Mouse (Mus musculus) frontal cortex, postnatal 25 days (tissue): Measurements from ENCODE around the gene Sectm1b.
"Not testable (repeated sequence)": the region's sequence is repeated elsewhere in the genome, so short reads cannot be mapped to it uniquely, and the experiment has no call there.

Source experiments
- DNase-seq, 2 experiments: peaks; one replicate each; pipeline ENCODE4 v3.0.0; 2022; ENCODE audit warnings: low spot score in 2 of 2

Sectm1b gene

DNA sequence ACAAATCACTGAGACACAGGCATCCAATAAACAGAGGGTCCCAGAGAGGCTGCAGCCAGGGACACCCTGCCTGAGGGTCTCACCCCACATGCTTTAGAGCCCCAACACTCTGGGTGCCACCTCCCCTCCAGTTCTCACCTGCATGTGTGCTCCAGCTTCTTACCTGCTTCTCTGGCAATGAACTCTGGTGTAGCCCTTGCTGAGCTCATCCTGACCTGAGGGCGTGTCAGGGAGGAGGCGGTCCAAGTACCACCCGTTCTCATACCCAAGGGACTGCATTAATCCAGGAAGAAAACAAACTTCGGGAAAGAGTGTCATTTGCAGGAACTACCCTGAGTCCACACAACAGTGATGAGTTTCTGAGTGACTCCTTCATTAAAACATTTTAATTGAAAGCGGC lies at the start of gene Sectm1b:
Gene Sectm1b, minus strand, starts transcription at position 191 of the 400 bp plus-strand sequence.
- DNase-seq: no peak

DNA sequence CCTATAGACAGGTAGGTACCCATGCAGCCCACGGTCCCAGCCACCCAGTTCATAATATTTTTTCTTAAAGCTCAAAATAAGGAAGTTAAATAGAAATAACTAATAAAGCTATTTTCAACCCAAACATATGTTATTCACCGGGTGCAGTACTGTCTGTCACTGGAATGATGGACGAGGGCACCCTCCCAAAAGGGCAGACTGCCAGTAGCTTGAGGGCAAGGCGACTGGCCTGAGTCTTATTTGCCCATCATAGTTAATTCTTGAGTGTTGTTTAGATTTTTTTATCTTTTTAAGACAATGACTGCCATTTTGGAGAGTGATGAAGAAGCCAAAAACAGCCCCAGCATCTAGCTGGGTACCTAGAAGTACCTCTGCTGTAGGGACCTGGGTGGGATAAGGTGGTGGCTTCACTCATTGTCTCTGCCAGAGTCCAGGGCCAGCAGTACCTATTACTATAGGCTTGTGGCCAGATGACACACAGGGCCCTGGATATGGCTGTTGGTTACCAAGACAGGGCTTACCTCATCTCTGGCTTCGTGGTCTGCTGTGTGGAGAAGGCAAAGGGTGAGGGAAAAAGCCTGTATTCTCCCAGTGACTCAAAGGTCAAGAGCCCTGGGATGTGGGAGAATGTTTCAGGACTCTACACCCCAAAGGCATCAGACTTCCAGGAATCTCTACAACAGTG lies 48.9 kb upstream of the Sectm1b start:
- no peak for DNase-seq

GRCm38 (mm10) chr11:121111601-121112000 lies 48.2 kb upstream of the Sectm1b start:
- DNase-seq: no peak

DNA sequence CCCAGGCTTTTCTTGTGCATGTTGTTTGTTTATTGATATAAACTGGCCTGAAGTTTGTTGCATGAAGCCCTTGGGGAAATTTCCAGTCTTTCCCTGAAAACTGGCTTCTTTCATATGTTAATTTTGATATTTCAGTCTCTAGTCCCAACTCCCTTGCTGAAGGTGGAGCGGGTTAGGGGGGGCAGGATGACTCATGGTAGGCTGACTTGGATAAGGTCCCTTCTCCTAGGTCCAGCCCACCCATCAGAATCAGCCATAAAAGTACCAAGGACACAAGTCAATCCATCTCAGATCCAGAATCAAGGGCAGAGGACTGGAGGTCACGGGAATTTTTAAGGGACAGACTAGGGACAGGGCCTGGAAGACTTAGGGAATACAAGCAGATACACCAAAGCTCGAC lies 47.7 kb upstream of the Sectm1b start:
- DNase-seq: no peak

DNA sequence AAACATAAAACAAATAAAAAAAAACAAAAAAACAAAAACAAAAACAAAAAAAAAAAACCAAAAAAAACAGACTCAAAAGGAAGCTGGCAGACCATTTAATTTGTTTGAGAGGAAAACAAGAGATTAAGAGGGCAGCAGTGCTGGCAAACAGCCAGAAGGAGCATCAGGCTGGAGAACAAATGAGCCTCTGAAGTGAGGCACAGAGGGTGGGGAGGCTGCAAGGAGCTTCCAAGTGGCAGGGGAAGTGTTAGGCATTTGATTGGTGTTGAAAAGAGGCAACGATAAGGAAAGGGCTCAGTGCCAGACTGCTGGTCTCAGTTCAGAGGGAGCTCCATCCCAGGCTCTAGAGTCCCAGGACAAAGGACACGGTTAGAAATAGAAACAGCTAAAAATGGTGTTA lies 46.6 kb upstream of the Sectm1b start:
- no peak for DNase-seq

DNA sequence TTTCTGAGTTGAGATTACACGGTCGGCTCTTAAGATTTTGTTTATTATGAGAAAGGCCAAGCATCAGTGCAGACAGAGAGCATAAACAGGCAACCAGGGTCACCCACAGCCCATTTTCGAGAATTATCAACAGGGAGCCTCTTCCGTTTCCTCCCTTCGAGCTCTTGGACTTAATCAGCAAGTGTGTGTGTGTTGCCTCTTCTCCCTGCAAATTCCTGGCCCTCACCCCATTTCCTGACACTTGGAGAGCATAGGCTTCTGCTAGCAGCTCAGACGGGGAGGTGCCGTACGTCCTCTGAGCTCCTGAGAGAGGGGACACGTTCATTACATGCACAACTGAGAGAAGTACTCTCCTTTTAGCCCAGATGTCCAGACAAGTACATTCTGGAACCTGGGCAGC lies 44.7 kb upstream of the Sectm1b start:
- DNase-seq: no peak

DNA sequence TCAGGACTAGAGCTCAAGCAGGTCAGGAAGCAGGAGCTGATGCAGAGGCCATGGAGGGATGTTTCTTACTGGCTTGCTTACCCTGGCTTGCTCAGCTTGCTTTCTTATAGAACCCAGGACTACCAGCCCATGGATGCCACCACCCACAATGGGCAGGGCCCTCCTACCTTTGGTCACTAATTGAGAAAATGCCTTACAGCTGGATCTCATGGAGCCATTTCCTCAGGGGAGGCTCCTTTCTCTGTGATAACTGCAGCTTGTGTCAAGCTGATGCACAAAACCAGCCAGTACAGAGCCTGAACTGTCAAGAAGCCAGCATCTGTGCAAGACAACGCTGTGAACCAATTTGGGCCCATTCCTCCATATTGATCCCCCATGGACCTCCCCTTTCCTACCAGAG lies 43.9 kb upstream of the Sectm1b start:
- DNase-seq: not testable (repeated sequence)

GRCm38 (mm10) chr11:121101124-121101805 lies 37.9 kb upstream of the Sectm1b start:
- no peak for DNase-seq

DNA sequence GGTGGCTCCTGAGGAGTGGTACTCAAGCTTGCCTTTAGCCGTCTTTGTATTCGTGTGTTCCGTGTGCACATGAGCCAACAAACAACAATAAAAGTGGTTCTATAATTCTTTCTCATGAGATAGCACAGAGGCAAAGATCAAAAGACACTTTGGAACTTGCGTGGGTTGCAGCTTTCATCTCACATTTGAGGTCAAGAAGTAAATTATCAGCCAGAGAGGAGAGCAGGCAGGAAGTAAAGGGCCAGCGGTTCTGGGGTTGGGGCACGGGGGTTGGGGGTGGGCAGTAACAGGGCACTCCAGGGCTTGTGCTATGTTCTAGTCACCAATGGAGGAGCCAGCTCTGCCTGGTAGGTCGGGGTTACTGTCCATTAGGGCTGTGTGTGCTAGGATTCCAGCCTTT lies 37.3 kb upstream of the Sectm1b start:
- no peak for DNase-seq

- DNase-seq: no peak
Measured at GRCm38 (mm10) chr11:121099762-121100161, 36.4 kb upstream of the Sectm1b start.

DNA sequence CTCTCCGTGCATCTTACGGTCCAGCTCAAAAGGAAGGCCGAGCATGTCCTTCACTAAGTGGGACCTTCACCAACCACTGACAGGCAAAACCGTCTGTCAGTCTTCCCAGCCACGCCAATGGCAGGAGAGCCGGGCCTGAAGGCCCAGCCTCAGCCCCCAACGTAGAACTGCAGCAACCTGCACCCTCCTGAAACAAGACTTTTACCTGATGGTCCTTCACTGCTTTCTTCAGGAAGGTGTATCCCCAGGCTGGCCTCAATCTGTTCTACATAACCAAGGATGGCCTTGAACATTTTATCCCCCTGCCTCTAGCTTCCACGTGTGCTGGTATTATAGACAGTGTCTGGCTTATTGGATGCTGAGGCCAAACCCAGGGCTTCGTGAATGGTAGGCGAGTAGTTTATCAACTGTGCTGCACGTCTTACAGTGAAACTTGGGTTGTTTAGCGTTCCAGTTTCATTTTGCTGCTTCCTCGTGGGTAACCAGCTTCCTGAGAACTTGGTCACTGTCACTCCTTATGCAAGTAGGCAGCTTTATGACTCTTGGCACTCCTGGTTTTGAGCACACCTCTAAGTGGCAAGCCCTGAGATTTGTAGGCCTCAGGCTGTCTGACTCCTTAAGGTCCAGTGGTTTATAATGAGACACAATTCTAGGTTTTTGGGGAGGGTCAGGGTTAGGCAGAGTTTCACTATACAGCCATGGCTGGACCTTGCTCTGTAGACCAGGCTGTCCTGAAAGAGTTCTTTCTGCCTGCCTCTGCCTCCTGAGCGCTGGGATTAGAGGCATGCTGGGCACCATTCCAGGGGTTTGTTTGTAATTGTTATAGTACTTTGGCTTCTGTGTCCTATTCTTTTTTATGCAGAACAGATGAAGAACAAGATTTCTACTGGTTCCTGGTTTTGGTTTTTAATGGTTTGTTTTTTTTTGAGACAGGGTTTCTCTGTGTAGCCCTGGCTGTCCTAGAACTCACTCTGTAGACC lies 29.5 kb upstream of the Sectm1b start:
- DNase-seq: no peak

GRCm38 (mm10) chr11:121090943-121091342 lies 27.6 kb upstream of the Sectm1b start:
- DNase-seq: no peak

DNA sequence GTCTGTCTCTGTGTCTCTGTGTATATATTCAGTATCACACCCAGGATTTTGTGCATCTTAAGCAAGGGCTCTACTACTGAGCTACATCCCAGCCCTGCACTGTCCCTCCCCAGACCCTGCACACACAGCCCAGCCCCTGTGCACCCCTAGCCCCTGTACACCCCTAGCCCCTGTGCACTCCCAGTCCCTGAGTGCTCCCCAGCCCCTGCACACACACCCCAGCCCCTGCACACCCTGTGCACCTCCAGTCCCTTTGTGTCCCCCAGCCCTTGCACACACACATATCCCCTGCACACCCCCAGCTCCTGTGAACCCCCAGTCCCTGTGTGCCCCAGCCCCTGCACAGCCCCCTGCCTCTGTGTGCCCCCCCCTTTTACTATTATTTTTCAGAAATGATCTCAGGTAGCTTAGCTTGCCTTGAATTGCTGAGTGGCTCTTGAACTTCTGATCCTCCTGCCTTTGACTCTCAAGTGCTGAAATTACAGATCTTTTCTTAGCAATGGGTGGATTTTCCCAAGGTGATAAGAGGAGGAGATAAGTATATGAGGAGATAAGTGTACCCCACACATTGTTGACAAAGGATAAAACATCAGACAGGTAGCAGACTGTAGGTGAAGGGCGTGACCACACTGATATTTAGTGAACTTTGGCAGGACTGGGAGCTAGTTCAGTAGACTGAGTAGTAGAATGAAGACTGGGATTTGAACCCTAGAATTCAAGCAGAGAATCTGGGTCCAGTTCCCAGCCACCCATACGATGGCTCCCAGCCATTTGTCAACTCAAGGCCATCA lies 26.6 kb upstream of the Sectm1b start:
- DNase-seq: no peak

GRCm38 (mm10) chr11:121088997-121089396 lies 25.6 kb upstream of the Sectm1b start:
- DNase-seq: no peak

DNA sequence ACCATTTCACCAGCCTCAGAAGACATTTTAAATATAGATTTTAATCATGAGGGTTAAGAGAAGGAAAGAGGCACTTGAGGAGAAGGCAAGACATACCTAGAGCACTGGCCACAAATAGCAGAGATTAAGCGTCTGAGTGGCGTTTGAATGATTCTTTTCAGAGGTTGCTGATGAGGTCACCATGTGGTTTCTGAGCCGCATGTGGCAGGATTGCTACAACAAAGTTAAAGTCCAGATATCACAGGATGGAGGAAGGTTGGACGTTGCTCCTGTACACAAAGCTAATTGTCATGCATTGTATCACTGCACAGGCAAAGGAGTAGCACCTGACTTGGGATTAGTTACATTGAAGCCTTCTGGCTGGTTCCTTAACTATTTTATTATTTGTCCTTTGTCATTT lies 22.9 kb upstream of the Sectm1b start:
- no peak for DNase-seq

- DNase-seq: no peak
Measured at GRCm38 (mm10) chr11:121085181-121085580, 21.8 kb upstream of the Sectm1b start.

GRCm38 (mm10) chr11:121082857-121083500 lies 19.6 kb upstream of the Sectm1b start:
- DNase-seq: no peak

DNA sequence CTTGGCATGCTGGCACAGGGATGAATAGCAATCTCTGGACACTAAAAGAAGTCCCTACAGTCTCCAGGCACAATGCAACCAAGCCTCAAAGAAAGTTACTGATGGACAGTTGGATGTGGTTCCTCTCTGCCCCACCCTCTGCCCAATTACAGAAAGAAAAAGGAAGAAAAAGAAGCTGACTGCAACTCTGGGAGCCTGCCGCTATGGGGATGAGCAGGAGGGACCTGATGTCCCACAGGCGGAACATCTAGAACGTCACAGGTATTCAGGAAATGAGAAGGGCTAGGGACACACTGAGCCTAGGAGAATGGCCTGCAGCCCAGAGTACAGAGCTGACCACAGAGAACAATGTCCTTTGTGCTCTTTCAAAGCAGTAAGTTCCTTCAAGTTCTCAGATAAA lies 18.9 kb upstream of the Sectm1b start:
- no peak for DNase-seq

DNA sequence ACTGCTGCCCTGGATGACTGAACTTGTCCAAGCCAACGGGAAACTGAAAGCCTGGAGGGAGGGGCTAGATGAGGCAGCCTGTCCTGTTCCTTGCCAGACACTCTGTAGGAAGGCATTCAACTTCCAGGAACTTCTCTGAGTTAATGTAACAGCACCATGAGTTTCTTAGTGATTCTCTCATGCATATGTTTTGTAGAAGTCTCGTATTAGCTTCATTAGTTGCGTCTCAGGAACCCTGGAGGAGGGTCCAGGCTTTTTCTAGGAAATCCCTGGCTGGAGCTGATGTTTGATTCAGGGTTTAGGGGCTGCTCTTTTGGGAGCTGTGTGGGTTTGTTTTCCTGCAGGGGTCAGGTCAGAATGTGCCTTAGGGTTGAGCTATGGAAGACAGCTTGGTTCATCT lies 17.8 kb upstream of the Sectm1b start, which contains the start of gene Sectm1a:
Gene Sectm1a, minus strand, starts transcription at position 101 of the 400 bp plus-strand sequence.
- DNase-seq: no peak

DNA sequence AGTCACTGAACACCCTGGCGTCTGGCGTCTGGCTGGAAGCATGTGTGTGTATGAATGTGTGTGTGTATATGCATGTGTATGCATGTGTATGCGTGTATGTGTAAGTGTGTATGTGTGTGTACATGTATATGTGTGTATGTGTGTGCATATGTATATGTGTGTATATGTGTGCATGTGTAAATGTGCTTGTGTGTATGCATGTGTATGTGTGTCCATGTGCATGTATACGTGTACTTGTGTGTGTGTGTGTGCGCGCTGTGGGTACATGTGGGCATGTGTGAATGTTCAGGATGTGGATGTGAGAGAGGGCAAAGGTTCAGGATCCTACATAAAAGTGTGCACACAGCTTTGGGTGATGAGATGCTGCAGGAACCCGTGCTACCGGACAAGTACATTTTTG lies 17.0 kb upstream of the Sectm1b start:
- DNase-seq: no peak

- no peak for DNase-seq
Measured at GRCm38 (mm10) chr11:121075655-121076054, 12.3 kb upstream of the Sectm1b start.
